Mouse (Mus musculus): ENCODE data around the gene Gm4985.
"Not testable (repeated sequence)": the region's sequence is repeated elsewhere in the genome, so short reads cannot be mapped to it uniquely, and the experiment has no call there.

GRCm38 (mm10) chrX:23958834-23959233 lies at the start of gene Gm4985:
- not testable (repeated sequence) for TF ChIP-seq GATA1, TAL1 (IDR thresholded peaks at IDR 0.05; ENCODE audit: low read length)
